ENCODE assay signal across 26 mouse cellular contexts in genomic region chr19:43974221-43974620, GRCm38 (mm10). TPM values are rescaled to one million over a fixed set of nuclear protein-coding genes. Genes with fewer than 3 reads are reported as not detected.
DNase-seq lines count a peak whose midpoint lies in the region; ATAC-seq and TF ChIP-seq lines count a peak whose summit lies in the region.
"Had no signal": no experiment of that assay in that cellular context is flagged by ENCODE, and none has a peak within 500 bp of the region (broad histone marks: within the 10 kb centered on the region; RNA-seq: fewer than 3 reads in every experiment).

No protein-coding gene starts in this region.

- no peaks in the 10 kb centered on the region for H3K9me3 ChIP-seq in lung, postnatal 0 days (ENCODE audit: low read length)
- H3K9me3 ChIP-seq in kidney, embryonic 16.5 days (ENCODE audit: low read length), result no peaks in the 10 kb centered on the region
- H3K9me3 ChIP-seq: embryonic facial prominence, embryonic 13.5 days; embryonic facial prominence, embryonic 15.5 days; forebrain, embryonic 10.5 days; forebrain, embryonic 12.5 days had no signal

- H3K27me3 ChIP-seq in lung, postnatal 0 days (replicated peaks; ENCODE audit: insufficient read depth, low read length), result no peaks in the 10 kb centered on the region
- no peaks in the 10 kb centered on the region for H3K27me3 ChIP-seq in kidney, embryonic 16.5 days (ENCODE audit: insufficient read depth, low read length)
- H3K27me3 ChIP-seq: embryonic facial prominence, embryonic 13.5 days; embryonic facial prominence, embryonic 15.5 days; forebrain, embryonic 12.5 days had no signal

- H3K36me3 ChIP-seq in lung, postnatal 0 days (ENCODE audit: insufficient read depth, low read length), result no peaks in the 10 kb centered on the region
- no peaks in the 10 kb centered on the region for H3K36me3 ChIP-seq in kidney, embryonic 16.5 days (ENCODE audit: insufficient read depth, low read length)
- H3K36me3 ChIP-seq: embryonic facial prominence, embryonic 13.5 days; embryonic facial prominence, embryonic 15.5 days; forebrain, embryonic 10.5 days; forebrain, embryonic 12.5 days had no signal

- no peak for DNase-seq in frontal cortex, postnatal 25 days (ENCODE audit: low spot score in 2 of 2)
- peak; percentile 45 for DNase-seq in brain, adult 2 months (ENCODE audit: low read depth, low spot score)
- DNase-seq in lung, postnatal 0 days (ENCODE audit: low spot score), result no peak
- DNase-seq: adrenal gland, adult 2 months; adrenal gland, postnatal 10 days; adrenal gland, postnatal 25 days; B cell, adult 2 months; cerebellum, adult 11 months; cerebellum, adult 18-20 months; cerebellum, adult 8-10 months; cerebellum, adult 9-11 months; cerebellum, postnatal 14 days; cerebellum, postnatal 36 days; embryo, embryonic 11 days had no signal

- 89% methylated on average over 6 of the region's 6 CpGs for WGBS in lung, postnatal 0 days
- 87% methylated on average over 6 of the region's 6 CpGs for WGBS in kidney, embryonic 16.5 days

- TF ChIP-seq EP300 in lung, postnatal 0 days (IDR thresholded peaks at IDR 0.05), result no peak

- no peak overlapping the region for H3K27ac ChIP-seq in lung, postnatal 0 days (ENCODE audit: low read length)
- H3K27ac ChIP-seq in kidney, embryonic 16.5 days (ENCODE audit: low read length), result no peak overlapping the region
- H3K27ac ChIP-seq: embryonic facial prominence, embryonic 13.5 days; embryonic facial prominence, embryonic 15.5 days; forebrain, embryonic 10.5 days; forebrain, embryonic 12.5 days had no signal

- ATAC-seq in frontal cortex, adult (ENCODE audit: low TSS enrichment), result peak; percentile 56; the same call in 1 of the 2 replicates
- ATAC-seq in lung, postnatal 0 days, result no peak
- no peak for ATAC-seq in kidney, embryonic 16.5 days (ENCODE audit: low FRiP score, low TSS enrichment)
- ATAC-seq: CD4-positive, CD25-positive, alpha-beta regulatory T cell, adult 4 months; forebrain, embryonic 14.5 days; forebrain, embryonic 16.5 days; Patski had no signal

- no peak overlapping the region for H3K4me3 ChIP-seq in lung, postnatal 0 days (ENCODE audit: low read depth, low read length)
- no peak overlapping the region for H3K4me3 ChIP-seq in kidney, embryonic 16.5 days (ENCODE audit: low read length)
- H3K4me3 ChIP-seq: embryonic facial prominence, embryonic 13.5 days; embryonic facial prominence, embryonic 15.5 days; erythroblast, embryonic 14.5 days; forebrain, embryonic 10.5 days; forebrain, embryonic 12.5 days had no signal

- TF ChIP-seq CTCF in lung, postnatal 0 days (IDR thresholded peaks at IDR 0.05), result no peak

- no peak overlapping the region for H3K4me2 ChIP-seq in lung, postnatal 0 days (replicated peaks; ENCODE audit: low read depth, low read length)
- H3K4me2 ChIP-seq in kidney, embryonic 16.5 days (replicated peaks; ENCODE audit: low read depth, low read length), result no peak overlapping the region
- H3K4me2 ChIP-seq: embryonic facial prominence, embryonic 13.5 days; embryonic facial prominence, embryonic 15.5 days; forebrain, embryonic 12.5 days had no signal

- no peaks in the 10 kb centered on the region for H3K4me1 ChIP-seq in lung, postnatal 0 days (ENCODE audit: insufficient read depth, low read depth, low read length)
- no peaks in the 10 kb centered on the region for H3K4me1 ChIP-seq in kidney, embryonic 16.5 days (ENCODE audit: insufficient read depth, low read length)
- H3K4me1 ChIP-seq: embryonic facial prominence, embryonic 13.5 days; embryonic facial prominence, embryonic 15.5 days; forebrain, embryonic 10.5 days; forebrain, embryonic 12.5 days had no signal

- no peak overlapping the region for H3K9ac ChIP-seq in lung, postnatal 0 days (replicated peaks; ENCODE audit: low read depth)
- H3K9ac ChIP-seq in kidney, embryonic 16.5 days (replicated peaks; ENCODE audit: low read length), result no peak overlapping the region
- H3K9ac ChIP-seq: embryonic facial prominence, embryonic 13.5 days; embryonic facial prominence, embryonic 15.5 days; forebrain, embryonic 12.5 days had no signal

RNA-seq across cellular contexts. Expression of gene Cpn1, which starts 12.1 kb away (rescaled TPM):
- polyA plus RNA-seq in lung, postnatal 0 days (2015; fragmentation: Nextera tagmentation; extraction: Ambion mirVana), result 5.0 and 5.1 TPM in 2 replicates
- 80.6 and 81.5 TPM in 2 replicates for polyA plus RNA-seq in kidney, embryonic 16.5 days (2015; fragmentation: Nextera tagmentation; extraction: Ambion mirVana)
- polyA plus RNA-seq: adrenal gland, adult 2 months; CD4-positive, CD25-positive, alpha-beta regulatory T cell, adult 4 months; embryonic facial prominence, embryonic 11.5 days; embryonic facial prominence, embryonic 13.5 days had no signal

RNA-seq across cellular contexts. Expression of gene Dnmbp, which starts 34.2 kb away (rescaled TPM):
- polyA plus RNA-seq in lung, postnatal 0 days (2015; fragmentation: Nextera tagmentation; extraction: Ambion mirVana), result 10.0 and 10.2 TPM in 2 replicates
- polyA plus RNA-seq in kidney, embryonic 16.5 days (2015; fragmentation: Nextera tagmentation; extraction: Ambion mirVana), result 25.4 and 28.6 TPM in 2 replicates
- polyA plus RNA-seq: erythroblast, embryonic 14.5 days had no signal

RNA-seq across cellular contexts. Expression of gene Cyp2c23, which starts 54.8 kb away (rescaled TPM):
- polyA plus RNA-seq in lung, postnatal 0 days (2015; fragmentation: Nextera tagmentation; extraction: Ambion mirVana), result 0.56 and 0.80 TPM in 2 replicates
- polyA plus RNA-seq in kidney, embryonic 16.5 days (2015; fragmentation: Nextera tagmentation; extraction: Ambion mirVana), result 0.58 and 0.60 TPM in 2 replicates
- polyA plus RNA-seq: CD4-positive, CD25-positive, alpha-beta regulatory T cell, adult 4 months; embryonic facial prominence, embryonic 11.5 days; embryonic facial prominence, embryonic 13.5 days; embryonic facial prominence, embryonic 15.5 days; erythroblast, embryonic 14.5 days; forebrain, embryonic 10.5 days; forebrain, embryonic 12.5 days; forebrain, embryonic 14.5 days; forebrain, embryonic 16.5 days had no signal

Comparison
In these comparisons a context has a peak if more than half of its experiments do, and no peak if none do; other contexts are left out.
1. RNA of gene Cpn1, which starts 12.1 kb away (polyA plus RNA-seq): 80.6 to 81.5 TPM in kidney, embryonic 16.5 days; 5.0 to 5.1 TPM in lung, postnatal 0 days; every median in the first group is over 10 times any median in the second.